Comparison of ENCODE assay signal across 17 mouse cellular contexts in genomic region chr10:95315801-95316474, GRCm38 (mm10). TPM values are rescaled to one million over a fixed set of nuclear protein-coding genes. Genes with fewer than 3 reads are reported as not detected.
DNase-seq lines count a peak whose midpoint lies in the region; ATAC-seq and TF ChIP-seq lines count a peak whose summit lies in the region.
"Had no signal": no experiment of that assay in that cellular context is flagged by ENCODE, and none has a peak within 500 bp of the region (broad histone marks: within the 10 kb centered on the region; RNA-seq: fewer than 3 reads in every experiment).

No protein-coding gene starts in this region.

- no peaks in the 10 kb centered on the region for H3K79me2 ChIP-seq in MEL (ENCODE audit: control insufficient read depth, insufficient read depth, low read length, poor library complexity)

- H3K4me3 ChIP-seq in E14TG2a.4 (replicated peaks; ENCODE audit: low read length) = peak overlapping the region; percentile 59
- 0 out of 4 replicates have a peak overlapping the region, but pooled peaks of 1 of the 2 experiments have one; percentile 26 for H3K4me3 ChIP-seq in MEL (ENCODE audit: control insufficient read depth in 1 of 2, insufficient read depth in 1 of 2, low read depth in 2 of 2, low read length in 2 of 2)
- H3K4me3 ChIP-seq: embryonic facial prominence, embryonic 13.5 days; forebrain, embryonic 10.5 days; liver, embryonic 13.5 days had no signal

- TF ChIP-seq RAD21 in MEL (IDR thresholded peaks at IDR 0.05; ENCODE audit: low read depth, low read length) = no peak

- TF ChIP-seq POLR2A in MEL (IDR thresholded peaks at IDR 0.05; ENCODE audit: control insufficient read depth in 1 of 2, insufficient read depth in 1 of 2, low read depth in 1 of 2, low read length in 2 of 2, poor library complexity in 1 of 2) = no peak

- peaks cover 88% of the 10 kb centered on the region for H3K4me1 ChIP-seq in E14TG2a.4 (replicated peaks; ENCODE audit: low read depth, low read length)
- peaks cover 12 to 28% of the 10 kb centered on the region in 2 experiments for H3K4me1 ChIP-seq in MEL (ENCODE audit: control insufficient read depth in 1 of 2, insufficient read depth in 2 of 2, low read length in 2 of 2)

- TF ChIP-seq CTCF in E14TG2a.4 (conservative IDR thresholded peaks at IDR 0.05; ENCODE audit: low read length) (no peak), MEL (IDR thresholded peaks at IDR 0.05 in 2 of 3, conservative IDR thresholded peaks at IDR 0.05 in 1 of 3; ENCODE audit: control insufficient read depth in 1 of 3, insufficient read depth in 1 of 3, low read depth in 2 of 3, low read length in 3 of 3, poor library complexity in 1 of 3, severe bottlenecking in 1 of 3) (no peak)

- DNase-seq in kidney, adult 11 months = peak; percentile 38
- no peak for DNase-seq in kidney, adult 18-20 months
- no peak for DNase-seq in MEL (ENCODE audit: low read depth, low spot score)
- DNase-seq in mesoderm, embryonic 11.5 days (ENCODE audit: low read depth, low spot score) = peak; percentile 70
- no peak for DNase-seq in cerebellum, postnatal 4 days (ENCODE audit: low spot score in 2 of 2)
- DNase-seq: adrenal gland, postnatal 14 days; cerebellum, postnatal 10 days; heart, postnatal 36 days; liver, embryonic 13.5 days; right cerebral cortex, postnatal 25 days; thymus, adult 2 months had no signal

- H3K36me3 ChIP-seq in E14TG2a.4 (ENCODE audit: insufficient read depth, low read length) (peaks cover 21% of the 10 kb centered on the region), MEL (ENCODE audit: control insufficient read depth in 1 of 2, insufficient read depth in 2 of 2, low read length in 2 of 2) (peaks cover 0 to 17% of the 10 kb centered on the region in 2 experiments; a peak in 2 of 4 replicates)
- H3K36me3 ChIP-seq: embryonic facial prominence, embryonic 13.5 days; forebrain, embryonic 10.5 days; liver, embryonic 13.5 days had no signal

- H3K27me3 ChIP-seq in E14TG2a.4 (ENCODE audit: insufficient read depth, low read length) = no peaks in the 10 kb centered on the region
- H3K27me3 ChIP-seq in MEL (ENCODE audit: control insufficient read depth in 1 of 2, insufficient read depth in 2 of 2, low read length in 2 of 2) = no peaks in the 10 kb centered on the region
- H3K27me3 ChIP-seq: embryonic facial prominence, embryonic 13.5 days; liver, embryonic 13.5 days had no signal

- peak overlapping the region; percentile 1; the same call in 1 of the 2 replicates for H3K27ac ChIP-seq in MEL (ENCODE audit: control insufficient read depth, low read depth, low read length)
- H3K27ac ChIP-seq: embryonic facial prominence, embryonic 13.5 days; forebrain, embryonic 10.5 days; liver, embryonic 13.5 days; macrophage had no signal

- H3K9ac ChIP-seq in MEL (ENCODE audit: control insufficient read depth, low read depth, low read length, poor library complexity, severe bottlenecking) = no peak overlapping the region
- H3K9ac ChIP-seq: embryonic facial prominence, embryonic 13.5 days; liver, embryonic 13.5 days had no signal

- H3K9me3 ChIP-seq in E14TG2a.4 (ENCODE audit: low read length) = no peaks in the 10 kb centered on the region
- H3K9me3 ChIP-seq in MEL (replicated peaks; ENCODE audit: insufficient read depth, low read length) = no peaks in the 10 kb centered on the region
- H3K9me3 ChIP-seq: embryonic facial prominence, embryonic 13.5 days; forebrain, embryonic 10.5 days; liver, embryonic 13.5 days had no signal

- TF ChIP-seq EP300 in MEL (IDR thresholded peaks at IDR 0.05; ENCODE audit: low read depth in 1 of 2, low read length in 2 of 2) = peak in 1 of 2 experiments; percentile 67; a peak in 1 of 4 replicates

- no peak for ATAC-seq in megakaryocyte progenitor cell, adult 5-6 weeks (replicated peaks; ENCODE audit: poor library complexity)
- ATAC-seq: midbrain, embryonic 16.5 days had no signal

TF ChIP-seq in MEL, 35 proteins besides CTCF, POLR2A, EP300 and RAD21:
- TF ChIP-seq TCF12 (IDR thresholded peaks at IDR 0.05; ENCODE audit: low read depth, low read length) (peak; percentile 77), GATA1 (IDR thresholded peaks at IDR 0.05; ENCODE audit: low read depth, low read length) (peak; percentile 44), USF1 (IDR thresholded peaks at IDR 0.05; ENCODE audit: low read depth, low read length) (peak; percentile 67; the same call in 1 of the 2 replicates), SMC3 (IDR thresholded peaks at IDR 0.05; ENCODE audit: low read depth, low read length) (no peak), MEF2A (IDR thresholded peaks at IDR 0.05; ENCODE audit: extremely low read depth, insufficient replicate concordance, low read depth, low read length, poor library complexity, severe bottlenecking) (peak; percentile 27; the same call in 1 of the 2 replicates), ETS1 (IDR thresholded peaks at IDR 0.05; ENCODE audit: low read depth, low read length) (peak; percentile 67; the same call in 1 of the 2 replicates)

RNA-seq across cellular contexts. Expression of gene Cradd, which starts 8.0 kb away (rescaled TPM):
- 1.9 and 2.5 TPM in 2 replicates for total RNA-seq in MEL (2012; rRNA removed)
- polyA plus RNA-seq in MEL (2012; ENCODE audit: insufficient read depth in 1 of 2, insufficient read length in 2 of 2, low read depth in 1 of 2, low replicate concordance in 2 of 2, missing spikeins in 1 of 2) = 1 to 10 TPM in 1 of 2 experiments, not detected in 1; 9.0 TPM
- 10.7 and 12.2 TPM in 2 replicates for total RNA-seq in megakaryocyte progenitor cell, adult 5-6 weeks (2015)
- total RNA-seq in megakaryocyte progenitor cell, adult 5-6 weeks (2017) = 3.5 and 3.8 TPM in 2 replicates

Comparison
In these comparisons a context has a peak if more than half of its experiments do, and no peak if none do; other contexts are left out.
1. DNase-seq: peak in kidney, adult 11 months (single experiment) and mesoderm, embryonic 11.5 days (single experiment); none in kidney, adult 18-20 months (single experiment), MEL (single experiment) and cerebellum, postnatal 4 days (0 of 2).